Mouse (Mus musculus): Measurements from ENCODE around the gene Ap2m1.

DNA sequence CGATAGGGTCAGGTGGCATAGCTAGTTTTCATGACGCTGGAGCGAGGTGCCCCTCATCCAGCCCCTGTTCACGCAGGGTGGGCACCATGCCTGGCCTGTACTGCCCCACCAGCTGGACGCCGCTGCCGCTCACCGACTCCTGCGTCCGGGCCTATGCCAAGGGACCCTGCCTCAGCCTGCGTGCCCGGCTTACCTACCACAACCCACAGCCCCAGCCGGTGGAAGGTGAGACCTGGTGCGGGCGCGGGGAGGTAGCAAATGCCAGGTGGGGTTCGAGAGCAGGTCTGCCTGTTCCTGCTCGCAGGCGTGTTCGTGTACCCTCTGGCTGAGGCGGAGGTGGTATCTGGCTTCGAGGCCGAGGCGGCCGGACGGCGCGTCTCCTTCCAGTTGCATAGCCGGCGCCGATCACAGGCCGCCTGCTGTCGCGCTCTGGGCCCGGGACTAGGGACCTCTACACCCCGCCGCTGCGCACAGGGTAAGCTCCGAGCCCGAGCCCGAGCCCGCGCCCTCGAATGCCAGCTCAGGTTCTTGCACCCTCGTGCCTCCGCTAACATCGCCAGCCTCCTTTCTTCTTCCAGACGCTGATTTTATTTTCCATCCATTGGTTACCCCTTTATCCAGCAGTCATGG lies 55.9 kb downstream of the Ap2m1 start:
- TF ChIP-seq CTCF (IDR thresholded peaks at IDR 0.05; ENCODE audit: low read depth) (no peak), EP300 (optimal IDR thresholded peaks at IDR 0.05) (no peak)

All from stomach, postnatal 0 days (tissue).